Mouse (Mus musculus): Measurements from ENCODE around the gene Trp53rka. TPM values are rescaled to one million over a fixed set of nuclear protein-coding genes. Genes with fewer than 3 reads are reported as not detected.
"Not testable (repeated sequence)": the region's sequence is repeated elsewhere in the genome, so short reads cannot be mapped to it uniquely, and the experiment has no call there.

Gene Trp53rka
- polyA plus RNA-seq, 1 experiment from 2014 or later: 25.6 TPM

DNA sequence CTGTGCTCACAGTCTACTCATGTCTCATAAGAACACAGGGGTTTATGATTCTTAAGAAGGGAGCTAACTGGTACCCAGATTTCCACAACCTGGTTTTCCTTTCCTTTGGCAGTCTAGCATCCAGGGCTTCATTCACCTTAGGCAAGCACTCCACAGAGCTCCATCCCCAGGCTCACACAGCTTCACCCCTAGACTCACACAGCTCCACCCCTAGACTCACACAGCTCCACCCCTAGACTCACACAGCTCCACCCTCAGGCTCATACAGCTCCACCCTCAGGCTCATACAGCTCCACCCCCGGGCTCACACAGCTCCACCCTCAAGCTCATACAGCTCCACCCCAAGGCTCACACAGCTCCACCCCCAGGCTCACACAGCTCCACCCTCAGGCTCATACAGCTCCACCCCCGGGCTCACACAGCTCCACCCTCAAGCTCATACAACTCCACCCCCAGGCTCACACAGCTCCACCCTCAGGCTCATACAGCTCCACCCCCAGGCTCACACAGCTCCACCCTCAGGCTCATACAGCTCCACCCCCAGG is 17.9 kb upstream of the Trp53rka start:
- H3K27ac ChIP-seq (ENCODE audit: low read length); H3K4me1 ChIP-seq (ENCODE audit: control insufficient read depth, insufficient read depth, low read length); H3K9ac ChIP-seq (ENCODE audit: low read length); ATAC-seq (replicated peaks; ENCODE audit: extremely low read depth, insufficient read depth, low FRiP score); H3K9me3 ChIP-seq (replicated peaks; ENCODE audit: control insufficient read depth, low read length); H3K36me3 ChIP-seq (ENCODE audit: control insufficient read depth, insufficient read depth); H3K4me3 ChIP-seq (ENCODE audit: low read length); H3K4me2 ChIP-seq (ENCODE audit: low read depth, low read length); H3K27me3 ChIP-seq (ENCODE audit: control insufficient read depth, insufficient read depth, low read length): not testable (repeated sequence)
- 86% methylated on average over 2 of the region's 2 CpGs for WGBS

DNA sequence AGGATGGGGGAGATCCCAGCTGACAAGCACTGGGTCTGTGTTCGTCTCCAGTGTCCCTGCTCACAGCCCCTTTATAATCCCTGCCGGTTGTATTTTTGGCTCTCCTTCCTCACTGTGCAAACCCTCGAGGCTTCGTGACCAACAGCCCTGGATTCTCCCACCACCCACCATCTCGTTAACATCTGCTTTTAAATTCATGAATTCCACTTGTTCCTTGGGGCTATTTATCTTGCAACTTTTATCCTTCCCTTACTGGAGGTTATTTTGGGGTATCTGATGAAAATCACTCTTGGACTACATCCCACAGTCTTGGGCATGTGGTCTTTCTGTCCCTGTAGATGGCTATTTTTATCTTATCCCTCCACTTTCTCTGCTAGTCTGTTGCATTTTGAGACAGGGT is 17.3 kb upstream of the Trp53rka start:
- H3K9me3 ChIP-seq (replicated peaks; ENCODE audit: control insufficient read depth, low read length): no peaks in the 10 kb centered on the region
- no peak overlapping the region for H3K4me2 ChIP-seq (ENCODE audit: low read depth, low read length)
- no peak overlapping the region for H3K9ac ChIP-seq (ENCODE audit: low read length)
- H3K27me3 ChIP-seq (ENCODE audit: control insufficient read depth, insufficient read depth, low read length): no peaks in the 10 kb centered on the region
- 41% methylated on average over 5 of the region's 5 CpGs for WGBS
- H3K4me3 ChIP-seq (ENCODE audit: low read length): no peak overlapping the region
- no peak for ATAC-seq (replicated peaks; ENCODE audit: extremely low read depth, insufficient read depth, low FRiP score)
- peaks cover 4% of the 10 kb centered on the region for H3K4me1 ChIP-seq (ENCODE audit: control insufficient read depth, insufficient read depth, low read length)
- no peak overlapping the region for H3K27ac ChIP-seq (ENCODE audit: low read length)
- H3K36me3 ChIP-seq (ENCODE audit: control insufficient read depth, insufficient read depth): no peaks in the 10 kb centered on the region

DNA sequence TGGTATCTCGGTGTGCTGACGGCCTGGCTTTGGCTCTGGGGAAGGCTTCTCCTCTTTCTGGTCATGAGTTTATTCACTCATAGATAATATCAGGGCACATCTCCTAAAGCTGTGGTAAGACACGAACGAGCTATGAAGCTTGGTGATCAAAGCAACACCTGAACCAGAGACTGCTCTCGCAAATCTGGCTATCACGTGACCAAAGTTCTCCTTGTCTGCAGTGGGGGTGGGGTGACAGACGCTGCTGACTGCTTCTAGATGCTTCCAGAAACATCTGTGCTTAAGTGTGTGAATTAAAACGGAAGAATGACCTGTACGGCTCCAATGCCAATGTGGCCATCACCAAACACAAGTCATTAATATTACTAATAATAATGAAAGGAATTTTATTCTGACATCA is 16.6 kb upstream of the Trp53rka start:
- H3K27ac ChIP-seq (ENCODE audit: low read length): no peak overlapping the region
- H3K9ac ChIP-seq (ENCODE audit: low read length): no peak overlapping the region
- ATAC-seq (replicated peaks; ENCODE audit: extremely low read depth, insufficient read depth, low FRiP score): no peak
- H3K27me3 ChIP-seq (ENCODE audit: control insufficient read depth, insufficient read depth, low read length): no peaks in the 10 kb centered on the region
- H3K4me1 ChIP-seq (ENCODE audit: control insufficient read depth, insufficient read depth, low read length): peaks cover 4% of the 10 kb centered on the region
- H3K36me3 ChIP-seq (ENCODE audit: control insufficient read depth, insufficient read depth): no peaks in the 10 kb centered on the region
- H3K9me3 ChIP-seq (replicated peaks; ENCODE audit: control insufficient read depth, low read length): no peaks in the 10 kb centered on the region
- no peak overlapping the region for H3K4me2 ChIP-seq (ENCODE audit: low read depth, low read length)
- WGBS: 50% methylated on average over 9 of the region's 9 CpGs
- no peak overlapping the region for H3K4me3 ChIP-seq (ENCODE audit: low read length)

- H3K27me3 ChIP-seq (ENCODE audit: control insufficient read depth, insufficient read depth, low read length): no peaks in the 10 kb centered on the region
- peak within 1 kb of the TSS; percentile 73 for H3K4me2 ChIP-seq (ENCODE audit: low read depth, low read length)
- WGBS: 7% methylated on average over 29 of the region's 32 CpGs
- ATAC-seq (replicated peaks; ENCODE audit: extremely low read depth, insufficient read depth, low FRiP score): peak; percentile 84
- no peaks in the 10 kb centered on the region for H3K36me3 ChIP-seq (ENCODE audit: control insufficient read depth, insufficient read depth)
- peak within 1 kb of the TSS; percentile 77 for H3K9ac ChIP-seq (ENCODE audit: low read length)
- H3K27ac ChIP-seq (ENCODE audit: low read length): peak within 1 kb of the TSS; percentile 25
- no peaks in the 10 kb centered on the region for H3K9me3 ChIP-seq (replicated peaks; ENCODE audit: control insufficient read depth, low read length)
- peak within 1 kb of the TSS; percentile 61 for H3K4me3 ChIP-seq (ENCODE audit: low read length)
- H3K4me1 ChIP-seq (ENCODE audit: control insufficient read depth, insufficient read depth, low read length): peaks cover 10% of the 10 kb centered on the region
Measured at GRCm38 (mm10) chr2:165503259-165504203, 10.4 kb upstream of the Trp53rka start, which contains the start of gene Slc2a10. TSS of gene Slc2a10 (plus strand) at chr2:165503787.

GRCm38 (mm10) chr2:165498816-165499215 is 5.7 kb upstream of the Trp53rka start:
- Histone ChIP-seq H3K27me3 (ENCODE audit: control insufficient read depth, insufficient read depth, low read length) (no peaks in the 10 kb centered on the region), H3K4me2 (ENCODE audit: low read depth, low read length) (no peak overlapping the region), H3K4me3 (ENCODE audit: low read length) (no peak overlapping the region), H3K36me3 (ENCODE audit: control insufficient read depth, insufficient read depth) (no peaks in the 10 kb centered on the region), H3K9me3 (replicated peaks; ENCODE audit: control insufficient read depth, low read length) (no peaks in the 10 kb centered on the region), H3K27ac (ENCODE audit: low read length) (no peak overlapping the region), H3K4me1 (ENCODE audit: control insufficient read depth, insufficient read depth, low read length) (peaks cover 7% of the 10 kb centered on the region), H3K9ac (ENCODE audit: low read length) (no peak overlapping the region)
- WGBS: 51% methylated on average over 6 of the region's 6 CpGs
- no peak for ATAC-seq (replicated peaks; ENCODE audit: extremely low read depth, insufficient read depth, low FRiP score)

GRCm38 (mm10) chr2:165497706-165498275 is 4.7 kb upstream of the Trp53rka start:
- Histone ChIP-seq H3K36me3 (ENCODE audit: control insufficient read depth, insufficient read depth) (no peaks in the 10 kb centered on the region), H3K4me3 (ENCODE audit: low read length) (no peak overlapping the region), H3K9ac (ENCODE audit: low read length) (no peak overlapping the region), H3K4me1 (ENCODE audit: control insufficient read depth, insufficient read depth, low read length) (0 out of 2 replicates have a peak, but pooled peaks cover 3% of the 10 kb centered on the region), H3K9me3 (replicated peaks; ENCODE audit: control insufficient read depth, low read length) (no peaks in the 10 kb centered on the region), H3K27me3 (ENCODE audit: control insufficient read depth, insufficient read depth, low read length) (no peaks in the 10 kb centered on the region), H3K4me2 (ENCODE audit: low read depth, low read length) (no peak overlapping the region), H3K27ac (ENCODE audit: low read length) (no peak overlapping the region)
- ATAC-seq (replicated peaks; ENCODE audit: extremely low read depth, insufficient read depth, low FRiP score): no peak
- 60% methylated on average over 2 of the region's 2 CpGs for WGBS

- H3K4me2 ChIP-seq (ENCODE audit: low read depth, low read length): no peak overlapping the region
- no peaks in the 10 kb centered on the region for H3K27me3 ChIP-seq (ENCODE audit: control insufficient read depth, insufficient read depth, low read length)
- peaks cover 11% of the 10 kb centered on the region for H3K4me1 ChIP-seq (ENCODE audit: control insufficient read depth, insufficient read depth, low read length)
- no peak for ATAC-seq (replicated peaks; ENCODE audit: extremely low read depth, insufficient read depth, low FRiP score)
- no peak overlapping the region for H3K27ac ChIP-seq (ENCODE audit: low read length)
- H3K9ac ChIP-seq (ENCODE audit: low read length): no peak overlapping the region
- H3K9me3 ChIP-seq (replicated peaks; ENCODE audit: control insufficient read depth, low read length): no peaks in the 10 kb centered on the region
- H3K36me3 ChIP-seq (ENCODE audit: control insufficient read depth, insufficient read depth): no peaks in the 10 kb centered on the region
- no peak overlapping the region for H3K4me3 ChIP-seq (ENCODE audit: low read length)
Measured at GRCm38 (mm10) chr2:165496251-165496650, 3.1 kb upstream of the Trp53rka start.

DNA sequence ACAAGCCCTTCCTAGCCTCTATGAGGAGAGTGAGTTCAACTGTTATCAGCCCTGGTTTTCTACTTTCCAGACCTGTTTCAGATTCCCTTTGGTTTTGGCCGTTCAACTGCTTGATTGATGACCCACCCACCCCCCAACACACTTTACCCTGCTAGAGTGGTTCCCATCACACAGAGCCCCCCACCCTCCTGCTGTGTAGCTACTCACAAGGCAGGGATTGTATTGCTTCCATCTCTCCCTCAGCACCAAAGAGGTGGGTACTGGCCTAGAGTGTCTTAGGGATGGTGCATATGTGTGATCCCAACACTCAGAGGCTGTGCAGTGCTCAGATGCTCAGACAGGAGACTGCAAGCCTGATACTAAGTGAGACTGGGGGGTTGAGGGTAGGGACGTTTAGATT is 1.4 kb upstream of the Trp53rka start:
- no peak overlapping the region for H3K4me2 ChIP-seq (ENCODE audit: low read depth, low read length)
- no peak for ATAC-seq (replicated peaks; ENCODE audit: extremely low read depth, insufficient read depth, low FRiP score)
- H3K27ac ChIP-seq (ENCODE audit: low read length): no peak overlapping the region
- H3K27me3 ChIP-seq (ENCODE audit: control insufficient read depth, insufficient read depth, low read length): no peaks in the 10 kb centered on the region
- no peak overlapping the region for H3K9ac ChIP-seq (ENCODE audit: low read length)
- 45% methylated on average over 2 of the region's 2 CpGs for WGBS
- peaks cover 10% of the 10 kb centered on the region for H3K36me3 ChIP-seq (ENCODE audit: control insufficient read depth, insufficient read depth)
- peaks cover 11% of the 10 kb centered on the region for H3K4me1 ChIP-seq (ENCODE audit: control insufficient read depth, insufficient read depth, low read length)
- H3K4me3 ChIP-seq (ENCODE audit: low read length): no peak overlapping the region
- no peaks in the 10 kb centered on the region for H3K9me3 ChIP-seq (replicated peaks; ENCODE audit: control insufficient read depth, low read length)

All from heart, embryonic 16.5 days (tissue).